Mouse (Mus musculus) liver, embryonic 16.5 days (tissue): Measurements from ENCODE around the gene Rab3il1. TPM values are rescaled to one million over a fixed set of nuclear protein-coding genes. Genes with fewer than 3 reads are reported as not detected.

Experiments
- ATAC-seq: fragments of 200-750 bp; cut with Nextera tagmentation; 2 replicates; pipeline ENCODE4 v1.8.0; 2017; ENCODE audit warnings: low read depth, mild to moderate bottlenecking, moderate number of reproducible peaks, moderate library complexity
- H3K27ac ChIP-seq: fragments of 300-500 bp; sonication (generic); 2 replicates; pipeline ENCODE4 v1.5.1; 2014; ENCODE audit warnings: mild to moderate bottlenecking, low read length
- H3K27me3 ChIP-seq: fragments of 300-500 bp; sonication (generic); 2 replicates; pipeline ENCODE4 v1.6.1; 2014; ENCODE audit warnings: low read depth, low read length, mixed read lengths; ENCODE audit not compliant: control insufficient read depth, insufficient read depth
- H3K36me3 ChIP-seq: fragments of 300-500 bp; sonication (generic); 2 replicates; pipeline ENCODE4 v1.6.1; 2014; ENCODE audit warnings: mild to moderate bottlenecking; ENCODE audit not compliant: control insufficient read depth, insufficient read depth
- H3K4me1 ChIP-seq: fragments of 300-500 bp; sonication (generic); 2 replicates; pipeline ENCODE4 v1.6.1; 2014; ENCODE audit warnings: low read depth, low read length, mixed read lengths; ENCODE audit not compliant: control insufficient read depth
- H3K4me2 ChIP-seq: fragments of 300-500 bp; sonication (generic); 2 replicates; pipeline ENCODE4 v1.6.1; 2014; ENCODE audit warnings: low read depth, low read length, mixed read lengths
- H3K4me3 ChIP-seq: fragments of 300-500 bp; sonication (generic); 2 replicates; pipeline ENCODE4 v1.5.1; 2014; ENCODE audit warnings: low read depth, mild to moderate bottlenecking, low read length
- H3K9ac ChIP-seq: fragments of 300-500 bp; sonication (generic); 2 replicates; pipeline ENCODE4 v1.6.1; 2014; ENCODE audit warnings: low read depth, low read length
- H3K9me3 ChIP-seq: fragments of 300-500 bp; sonication (generic); replicated peaks from 2 replicates; pipeline ENCODE4 v1.6.1; 2016; ENCODE audit warnings: low read length; ENCODE audit not compliant: control insufficient read depth
- WGBS: fragments of 180-500 bp; shearing (Covaris S2); extraction: QIAGEN DNeasy Blood & Tissue Kit; methylation state at CpG from one replicate; pipeline ENCODE4 v1.1.7; 2014; ENCODE audit not compliant: insufficient replicate concordance; 5-methylcytosine and 5-hydroxymethylcytosine counted together
- polyA plus RNA-seq: library from polyadenylated mRNA; unstranded; fragments of >200 nt; fragmentation: Nextera tagmentation; extraction: Ambion mirVana; gene quantifications from 2 replicates; pipeline ENCODE4 v1.2.1, GENCODE M21; 2015

Gene Rab3il1
- polyA plus RNA-seq, 1 experiment from 2014 or later, result 248 TPM

GRCm38 (mm10) chr19:9998736-9999486 lies 2.6 kb upstream of the Rab3il1 start:
- no peaks in the 10 kb centered on the region for H3K27me3 ChIP-seq
- H3K9me3 ChIP-seq, result no peaks in the 10 kb centered on the region; the same call in 1 of the 2 replicates
- peaks cover 2% of the 10 kb centered on the region; the same call in 1 of the 2 replicates for H3K4me1 ChIP-seq
- no peak overlapping the region for H3K4me3 ChIP-seq
- no peak overlapping the region for H3K4me2 ChIP-seq
- no peak overlapping the region for H3K27ac ChIP-seq
- ATAC-seq, result no peak
- no peaks in the 10 kb centered on the region for H3K36me3 ChIP-seq
- H3K9ac ChIP-seq, result no peak overlapping the region
- 54% methylated on average over 13 of the region's 13 CpGs for WGBS

GRCm38 (mm10) chr19:10000330-10000729 lies 1.1 kb upstream of the Rab3il1 start:
- ATAC-seq, result peak; percentile 75
- 14% methylated on average over 3 of the region's 3 CpGs for WGBS
- H3K27ac ChIP-seq, result no peak overlapping the region

GRCm38 (mm10) chr19:10003696-10004095 lies 2.2 kb downstream of the Rab3il1 start:
- Histone ChIP-seq H3K27me3 (no peaks in the 10 kb centered on the region), H3K4me2 (no peak overlapping the region), H3K27ac (no peak overlapping the region), H3K9me3 (no peaks in the 10 kb centered on the region; the same call in 1 of the 2 replicates), H3K36me3 (no peaks in the 10 kb centered on the region), H3K9ac (no peak overlapping the region), H3K4me1 (peaks cover 2% of the 10 kb centered on the region; the same call in 1 of the 2 replicates), H3K4me3 (no peak overlapping the region)
- ATAC-seq, result no peak
- WGBS, result 84% methylated on average over 1 of the region's 1 CpGs

More at GRCm38 (mm10) chr19:10000330-10000729, 1.1 kb upstream of the Rab3il1 start:
- H3K27me3 ChIP-seq, result no peaks in the 10 kb centered on the region
- H3K9ac ChIP-seq, result no peak overlapping the region
- H3K4me1 ChIP-seq, result peaks cover 2% of the 10 kb centered on the region; the same call in 1 of the 2 replicates
- H3K9me3 ChIP-seq, result no peaks in the 10 kb centered on the region; the same call in 1 of the 2 replicates
- H3K4me2 ChIP-seq, result no peak overlapping the region
- H3K36me3 ChIP-seq, result no peaks in the 10 kb centered on the region
- H3K4me3 ChIP-seq, result no peak overlapping the region

- Histone ChIP-seq H3K9me3 (no peaks in the 10 kb centered on the region), H3K4me3 (no peak overlapping the region), H3K27ac (no peak overlapping the region), H3K4me1 (peaks cover 27% of the 10 kb centered on the region), H3K27me3 (no peaks in the 10 kb centered on the region), H3K36me3 (no peaks in the 10 kb centered on the region), H3K9ac (no peak overlapping the region), H3K4me2 (no peak overlapping the region)
- WGBS, result 56% methylated on average over 1 of the region's 1 CpGs
- ATAC-seq, result no peak
Measured at GRCm38 (mm10) chr19:10011408-10011807, 9.9 kb downstream of the Rab3il1 start.

- Histone ChIP-seq H3K27me3 (no peaks in the 10 kb centered on the region), H3K27ac (peak overlapping the region; percentile 98), H3K9me3 (no peaks in the 10 kb centered on the region), H3K4me2 (peak overlapping the region; percentile 65), H3K9ac (peak overlapping the region; percentile 94), H3K4me3 (no peak overlapping the region), H3K4me1 (peaks cover 35% of the 10 kb centered on the region), H3K36me3 (no peaks in the 10 kb centered on the region)
- WGBS, result 60% methylated on average over 6 of the region's 6 CpGs
- no peak for ATAC-seq
Measured at GRCm38 (mm10) chr19:10012827-10013278, 11.4 kb downstream of the Rab3il1 start.

GRCm38 (mm10) chr19:10013348-10013747 lies 11.9 kb downstream of the Rab3il1 start:
- H3K27ac ChIP-seq, result peak overlapping the region; percentile 98
- H3K4me2 ChIP-seq, result peak overlapping the region; percentile 65
- H3K9ac ChIP-seq, result peak overlapping the region; percentile 94
- 48% methylated on average over 3 of the region's 3 CpGs for WGBS
- no peaks in the 10 kb centered on the region for H3K9me3 ChIP-seq
- no peak for ATAC-seq
- peak overlapping the region; percentile 80; the same call in 1 of the 2 replicates for H3K4me3 ChIP-seq
- peaks cover 37% of the 10 kb centered on the region for H3K4me1 ChIP-seq
- H3K36me3 ChIP-seq, result peaks cover 2% of the 10 kb centered on the region; the same call in 1 of the 2 replicates
- no peaks in the 10 kb centered on the region for H3K27me3 ChIP-seq

GRCm38 (mm10) chr19:10013913-10014312 lies 12.4 kb downstream of the Rab3il1 start:
- Histone ChIP-seq H3K27ac (peak overlapping the region; percentile 98), H3K27me3 (no peaks in the 10 kb centered on the region), H3K4me3 (peak overlapping the region; percentile 80), H3K4me2 (peak overlapping the region; percentile 65), H3K36me3 (peaks cover 7% of the 10 kb centered on the region), H3K9me3 (no peaks in the 10 kb centered on the region), H3K9ac (peak overlapping the region; percentile 94), H3K4me1 (peaks cover 42% of the 10 kb centered on the region)
- ATAC-seq, result peak; percentile 38
- WGBS, result 12% methylated on average over 5 of the region's 5 CpGs

- H3K36me3 ChIP-seq, result peaks cover 16% of the 10 kb centered on the region
- peak overlapping the region; percentile 80 for H3K4me3 ChIP-seq
- peak overlapping the region; percentile 98 for H3K27ac ChIP-seq
- ATAC-seq, result peak; percentile 77
- peak overlapping the region; percentile 96 for H3K4me2 ChIP-seq
- H3K4me1 ChIP-seq, result peaks cover 51% of the 10 kb centered on the region
- no peaks in the 10 kb centered on the region for H3K9me3 ChIP-seq
- H3K27me3 ChIP-seq, result no peaks in the 10 kb centered on the region
- WGBS, result 22% methylated on average over 13 of the region's 13 CpGs
- H3K9ac ChIP-seq, result peak overlapping the region; percentile 94
Measured at GRCm38 (mm10) chr19:10014824-10015223, 13.4 kb downstream of the Rab3il1 start.

GRCm38 (mm10) chr19:10015442-10015841 lies 14.0 kb downstream of the Rab3il1 start:
- peak overlapping the region; percentile 98 for H3K27ac ChIP-seq
- H3K4me3 ChIP-seq, result peak overlapping the region; percentile 80
- H3K9me3 ChIP-seq, result no peaks in the 10 kb centered on the region
- peaks cover 52% of the 10 kb centered on the region for H3K4me1 ChIP-seq
- no peak for ATAC-seq
- H3K27me3 ChIP-seq, result no peaks in the 10 kb centered on the region
- H3K36me3 ChIP-seq, result peaks cover 19% of the 10 kb centered on the region
- H3K9ac ChIP-seq, result peak overlapping the region; percentile 94
- peak overlapping the region; percentile 96 for H3K4me2 ChIP-seq
- WGBS, result 24% methylated on average over 4 of the region's 4 CpGs
